Mouse (Mus musculus) heart, embryonic 11.5 days (tissue): ENCODE results near the gene Zmym6. TPM values are rescaled to one million over a fixed set of nuclear protein-coding genes. Genes with fewer than 3 reads are reported as not detected.

Experiments
- ATAC-seq: fragments of 200-750 bp; cut with Nextera tagmentation; replicated peaks from 2 replicates; pipeline ENCODE4 v1.8.0; 2017; ENCODE audit warnings: moderate library complexity; ENCODE audit not compliant: insufficient number of reproducible peaks, low FRiP score, low TSS enrichment
- H3K27ac ChIP-seq: fragments of 300-500 bp; sonication (generic); 2 replicates; pipeline ENCODE4 v1.5.1; 2014; ENCODE audit warnings: mild to moderate bottlenecking, low read depth, low read length
- H3K27me3 ChIP-seq: fragments of 300-500 bp; sonication (generic); 2 replicates; pipeline ENCODE4 v1.6.1; 2014; ENCODE audit warnings: mild to moderate bottlenecking, low read length, mixed read lengths; ENCODE audit not compliant: control insufficient read depth, insufficient read depth
- H3K36me3 ChIP-seq: fragments of 300-500 bp; sonication (generic); 2 replicates; pipeline ENCODE4 v1.6.1; 2014; ENCODE audit warnings: mild to moderate bottlenecking, low read length, moderate library complexity, mixed read lengths; ENCODE audit not compliant: control insufficient read depth, insufficient read depth
- H3K4me1 ChIP-seq: fragments of 300-500 bp; sonication (generic); 2 replicates; pipeline ENCODE4 v1.6.1; 2014; ENCODE audit warnings: low read length; ENCODE audit not compliant: control insufficient read depth, insufficient read depth
- H3K4me2 ChIP-seq: fragments of 300-500 bp; sonication (generic); 2 replicates; pipeline ENCODE4 v1.6.1; 2014; ENCODE audit warnings: mild to moderate bottlenecking, moderate library complexity
- H3K4me3 ChIP-seq: fragments of 300-500 bp; sonication (generic); 2 replicates; pipeline ENCODE4 v1.5.1; 2014; ENCODE audit warnings: low read depth, low read length
- H3K9ac ChIP-seq: fragments of 300-500 bp; sonication (generic); 2 replicates; pipeline ENCODE4 v1.6.1; 2014; ENCODE audit warnings: mild to moderate bottlenecking, low read depth, low read length, moderate library complexity
- H3K9me3 ChIP-seq: fragments of 300-500 bp; sonication (generic); replicated peaks from 2 replicates; pipeline ENCODE4 v1.6.1; 2016; ENCODE audit warnings: low read length; ENCODE audit not compliant: control insufficient read depth
- WGBS: fragments of 180-500 bp; shearing (Covaris S2); extraction: QIAGEN DNeasy Blood & Tissue Kit; methylation state at CpG from one replicate; pipeline ENCODE4 v1.1.7; 2014; ENCODE audit not compliant: insufficient replicate concordance; 5-methylcytosine and 5-hydroxymethylcytosine counted together
- polyA plus RNA-seq: library from polyadenylated mRNA; unstranded; fragments of >200 nt; fragmentation: Nextera tagmentation; extraction: Ambion mirVana; gene quantifications from 2 replicates; pipeline ENCODE4 v1.2.1, GENCODE M21; 2014

Zmym6 gene
- polyA plus RNA-seq, 1 experiment from 2014 or later, result 15.3 TPM

- Histone ChIP-seq H3K27ac (no peak within 1 kb of the TSS), H3K9ac (peak within 1 kb of the TSS; percentile 65), H3K27me3 (peaks cover 63% of the 10 kb centered on the region), H3K4me1 (peaks cover 9% of the 10 kb centered on the region), H3K36me3 (no peaks in the 10 kb centered on the region), H3K4me2 (peak within 1 kb of the TSS; percentile 91), H3K4me3 (peak within 1 kb of the TSS; percentile 72), H3K9me3 (no peaks in the 10 kb centered on the region)
- peak; percentile 46; the same call in 1 of the 2 replicates for ATAC-seq
- 1% methylated on average over 56 of the region's 67 CpGs for WGBS
Observed at GRCm38 (mm10) chr4:127168914-127169345, 91.7 kb downstream of the Zmym6 start, which contains the start of gene Dlgap3. TSS of gene Dlgap3 (plus strand) at chr4:127169204.

- Histone ChIP-seq H3K9me3 (no peaks in the 10 kb centered on the region), H3K36me3 (no peaks in the 10 kb centered on the region), H3K27ac (no peak overlapping the region), H3K4me2 (peak overlapping the region; percentile 91), H3K4me3 (peak overlapping the region; percentile 72), H3K27me3 (peaks cover 61% of the 10 kb centered on the region), H3K9ac (peak overlapping the region; percentile 65), H3K4me1 (peaks cover 9% of the 10 kb centered on the region)
- peak; percentile 53 for ATAC-seq
- WGBS, result 2% methylated on average over 51 of the region's 51 CpGs
Observed at GRCm38 (mm10) chr4:127169346-127170221, 92.4 kb downstream of the Zmym6 start.

GRCm38 (mm10) chr4:127170866-127171265 lies 93.7 kb downstream of the Zmym6 start:
- no peaks in the 10 kb centered on the region for H3K36me3 ChIP-seq
- no peaks in the 10 kb centered on the region for H3K9me3 ChIP-seq
- no peak overlapping the region for H3K27ac ChIP-seq
- H3K4me2 ChIP-seq, result no peak overlapping the region
- no peak overlapping the region for H3K9ac ChIP-seq
- peaks cover 9% of the 10 kb centered on the region for H3K4me1 ChIP-seq
- H3K4me3 ChIP-seq, result no peak overlapping the region
- 31% methylated on average over 5 of the region's 5 CpGs for WGBS
- H3K27me3 ChIP-seq, result peaks cover 60% of the 10 kb centered on the region
- ATAC-seq, result no peak

GRCm38 (mm10) chr4:127171341-127171905 lies 94.2 kb downstream of the Zmym6 start:
- Histone ChIP-seq H3K27ac (no peak overlapping the region), H3K27me3 (peaks cover 60% of the 10 kb centered on the region), H3K4me1 (peaks cover 9% of the 10 kb centered on the region), H3K4me2 (no peak overlapping the region), H3K36me3 (no peaks in the 10 kb centered on the region), H3K9ac (no peak overlapping the region), H3K4me3 (no peak overlapping the region), H3K9me3 (no peaks in the 10 kb centered on the region)
- no peak for ATAC-seq
- WGBS, result 40% methylated on average over 4 of the region's 4 CpGs

- no peaks in the 10 kb centered on the region for H3K9me3 ChIP-seq
- ATAC-seq, result no peak
- peaks cover 9% of the 10 kb centered on the region for H3K4me1 ChIP-seq
- H3K9ac ChIP-seq, result no peak overlapping the region
- no peak overlapping the region for H3K27ac ChIP-seq
- no peak overlapping the region for H3K4me3 ChIP-seq
- H3K4me2 ChIP-seq, result no peak overlapping the region
- 18% methylated on average over 7 of the region's 7 CpGs for WGBS
- peaks cover 57% of the 10 kb centered on the region for H3K27me3 ChIP-seq
- no peaks in the 10 kb centered on the region for H3K36me3 ChIP-seq
Observed at GRCm38 (mm10) chr4:127172119-127172518, 94.9 kb downstream of the Zmym6 start.

- ATAC-seq, result no peak
- Histone ChIP-seq H3K9me3 (no peaks in the 10 kb centered on the region), H3K9ac (no peak overlapping the region), H3K27ac (no peak overlapping the region), H3K27me3 (peaks cover 58% of the 10 kb centered on the region), H3K36me3 (no peaks in the 10 kb centered on the region), H3K4me2 (no peak overlapping the region), H3K4me1 (peaks cover 9% of the 10 kb centered on the region), H3K4me3 (no peak overlapping the region)
- WGBS, result 48% methylated on average over 4 of the region's 4 CpGs
Observed at GRCm38 (mm10) chr4:127172614-127173013, 95.4 kb downstream of the Zmym6 start.

- Histone ChIP-seq H3K27ac (no peak overlapping the region), H3K36me3 (no peaks in the 10 kb centered on the region), H3K4me1 (peaks cover 6% of the 10 kb centered on the region), H3K9ac (no peak overlapping the region), H3K4me2 (no peak overlapping the region), H3K4me3 (no peak overlapping the region), H3K9me3 (no peaks in the 10 kb centered on the region), H3K27me3 (peaks cover 57% of the 10 kb centered on the region)
- ATAC-seq, result no peak
- 2% methylated on average over 8 of the region's 8 CpGs for WGBS
Observed at GRCm38 (mm10) chr4:127173461-127173860, 96.3 kb downstream of the Zmym6 start.
